Mouse (Mus musculus) heart, embryonic 14.5 days (tissue): ENCODE data around the gene Fam243. TPM values are rescaled to one million over a fixed set of nuclear protein-coding genes. Genes with fewer than 3 reads are reported as not detected.

Experiments
- ATAC-seq: fragments of 200-750 bp; cut with Nextera tagmentation; 2 replicates; pipeline ENCODE4 v1.8.0; 2017; ENCODE audit warnings: low read depth, moderate TSS enrichment; ENCODE audit not compliant: insufficient number of reproducible peaks, insufficient read depth, low FRiP score
- H3K27ac ChIP-seq, 2 experiments: fragments of 200-500 bp in 1 of 2; fragments of 300-500 bp in 1 of 2; sonication (generic) in 1 of 2; replicated peaks in 1 of 2; 2 replicates each; pipeline ENCODE4 v1.5.1; 2012 to 2014; ENCODE audit warnings: low read depth in 2 of 2, low read length in 2 of 2, control low read depth in 1 of 2, mild to moderate bottlenecking in 1 of 2, mixed read lengths in 1 of 2; ENCODE audit not compliant: control insufficient read depth in 1 of 2, insufficient read depth in 1 of 2
- H3K27me3 ChIP-seq: fragments of 300-500 bp; sonication (generic); 2 replicates; pipeline ENCODE4 v1.6.1; 2014; ENCODE audit warnings: mild to moderate bottlenecking, low read length, control low read depth; ENCODE audit not compliant: control insufficient read depth, insufficient read depth
- H3K36me3 ChIP-seq: fragments of 300-500 bp; sonication (generic); 2 replicates; pipeline ENCODE4 v1.6.1; 2014; ENCODE audit warnings: mild to moderate bottlenecking, control low read depth, low read length, mixed read lengths; ENCODE audit not compliant: control insufficient read depth, insufficient read depth
- H3K4me1 ChIP-seq, 2 experiments: fragments of 200-500 bp in 1 of 2; fragments of 300-500 bp in 1 of 2; sonication (generic) in 1 of 2; 2 replicates each; pipeline ENCODE4 v1.6.1; 2012 to 2014; ENCODE audit warnings: low read length in 2 of 2, control low read depth in 1 of 2, mixed read lengths in 1 of 2; ENCODE audit not compliant: control insufficient read depth in 2 of 2, insufficient read depth in 2 of 2
- H3K4me2 ChIP-seq: fragments of 300-500 bp; sonication (generic); 2 replicates; pipeline ENCODE4 v1.6.1; 2014; ENCODE audit warnings: mild to moderate bottlenecking, low read length
- H3K4me3 ChIP-seq, 2 experiments: fragments of 200-500 bp in 1 of 2; fragments of 300-500 bp in 1 of 2; sonication (generic) in 1 of 2; 2 replicates each; pipeline ENCODE4 v1.5.1; 2012 to 2014; ENCODE audit warnings: low read length in 2 of 2, mild to moderate bottlenecking in 2 of 2, control low read depth in 1 of 2, low read depth in 1 of 2, moderate library complexity in 1 of 2; ENCODE audit not compliant: control insufficient read depth in 1 of 2, insufficient read depth in 1 of 2
- H3K9ac ChIP-seq: fragments of 300-500 bp; sonication (generic); 2 replicates; pipeline ENCODE4 v1.6.1; 2014; ENCODE audit warnings: mild to moderate bottlenecking, low read length
- H3K9me3 ChIP-seq: fragments of 300-500 bp; sonication (generic); 2 replicates; pipeline ENCODE4 v1.6.1; 2016; ENCODE audit warnings: low read length, control low read depth; ENCODE audit not compliant: control insufficient read depth
- WGBS: fragments of 180-500 bp; shearing (Covaris S2); extraction: QIAGEN DNeasy Blood & Tissue Kit; methylation state at CpG from one replicate; pipeline ENCODE4 v1.1.7; 2014; 5-methylcytosine and 5-hydroxymethylcytosine counted together
- polyA plus RNA-seq: library from polyadenylated mRNA; unstranded; fragments of >200 nt; fragmentation: Nextera tagmentation; extraction: Ambion mirVana; gene quantifications from 2 replicates; pipeline ENCODE4 v1.2.1, GENCODE M21; 2014

The Fam243 gene
- polyA plus RNA-seq, 1 experiment from 2014 or later, result not detected

DNA sequence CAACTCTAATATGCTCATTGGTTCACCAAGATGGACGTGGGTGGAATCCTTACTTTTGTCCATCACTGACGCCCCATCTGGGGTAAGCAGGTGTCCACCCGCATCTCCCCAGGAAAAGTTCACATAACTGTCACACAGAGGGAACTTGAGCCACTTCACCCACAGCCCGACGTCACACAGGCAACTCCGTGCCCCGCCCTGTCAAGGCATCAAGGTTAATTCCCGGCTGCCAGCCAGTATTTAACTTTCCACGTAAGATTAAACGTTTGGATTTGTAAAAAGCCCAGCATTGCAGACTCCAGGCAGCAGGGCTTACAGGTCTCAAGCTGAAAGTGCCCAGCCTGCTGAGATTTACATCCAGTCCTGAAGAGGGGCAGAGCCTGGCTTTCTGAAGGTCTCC, 29.1 kb downstream of the Fam243 start, which contains the start of gene Kcne2:
Kcne2 (plus strand) TSS at position 289 of the 400 bp plus-strand sequence.
- WGBS, result 65% methylated on average over 10 of the region's 10 CpGs
- Histone ChIP-seq H3K9ac (no peak within 1 kb of the TSS), H3K4me3 (no peak within 1 kb of the TSS), H3K9me3 (no peaks in the 10 kb centered on the region), H3K36me3 (no peaks in the 10 kb centered on the region), H3K27ac (no peak within 1 kb of the TSS), H3K27me3 (no peaks in the 10 kb centered on the region), H3K4me2 (no peak within 1 kb of the TSS), H3K4me1 (peaks cover 5 to 11% of the 10 kb centered on the region in 2 experiments; a peak in 2 of 4 replicates)
- ATAC-seq, result no peak

DNA sequence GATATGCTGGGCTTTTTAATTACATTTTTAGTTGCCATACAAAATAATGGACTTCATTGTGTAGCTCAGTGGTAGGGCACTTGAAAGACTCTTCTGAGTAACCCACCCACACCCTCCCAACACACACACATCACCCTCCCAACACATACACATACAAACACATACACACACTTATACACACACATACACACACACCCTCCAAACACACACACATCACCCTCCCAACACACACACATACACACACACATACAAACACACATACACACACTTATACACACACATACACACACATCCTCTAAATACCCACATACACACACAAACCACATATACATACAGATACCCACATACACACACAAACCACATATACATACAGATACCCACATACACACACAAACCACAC, 31.2 kb downstream of the Fam243 start:
- Histone ChIP-seq H3K4me2 (no peak overlapping the region), H3K4me1 (peaks cover 2 to 4% of the 10 kb centered on the region in 2 experiments; a peak in 1 of 4 replicates), H3K36me3 (no peaks in the 10 kb centered on the region), H3K4me3 (no peak overlapping the region), H3K9me3 (no peaks in the 10 kb centered on the region), H3K27ac (no peak overlapping the region), H3K27me3 (no peaks in the 10 kb centered on the region), H3K9ac (no peak overlapping the region)
- no peak for ATAC-seq

DNA sequence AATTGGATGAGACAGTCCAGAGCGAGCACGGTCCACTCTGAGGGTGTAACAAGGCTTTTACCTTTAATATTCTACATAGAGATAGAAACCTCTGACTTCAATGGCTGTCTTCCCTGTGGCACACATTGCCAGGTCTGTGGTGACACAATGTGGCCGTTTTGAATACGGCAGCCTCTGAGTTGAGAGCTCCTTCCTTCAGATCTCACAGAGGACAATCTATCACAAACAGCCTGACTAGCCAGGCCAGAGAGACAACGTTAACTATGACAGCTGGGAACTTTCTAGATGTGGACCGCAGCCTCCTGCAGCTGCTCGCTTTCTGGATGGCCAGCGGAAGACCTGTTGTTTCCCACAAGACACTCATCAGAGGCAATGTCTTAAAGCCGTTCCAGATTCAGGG, 32.5 kb downstream of the Fam243 start:
- no peak overlapping the region for H3K4me3 ChIP-seq
- 76% methylated on average over 9 of the region's 9 CpGs for WGBS

DNA sequence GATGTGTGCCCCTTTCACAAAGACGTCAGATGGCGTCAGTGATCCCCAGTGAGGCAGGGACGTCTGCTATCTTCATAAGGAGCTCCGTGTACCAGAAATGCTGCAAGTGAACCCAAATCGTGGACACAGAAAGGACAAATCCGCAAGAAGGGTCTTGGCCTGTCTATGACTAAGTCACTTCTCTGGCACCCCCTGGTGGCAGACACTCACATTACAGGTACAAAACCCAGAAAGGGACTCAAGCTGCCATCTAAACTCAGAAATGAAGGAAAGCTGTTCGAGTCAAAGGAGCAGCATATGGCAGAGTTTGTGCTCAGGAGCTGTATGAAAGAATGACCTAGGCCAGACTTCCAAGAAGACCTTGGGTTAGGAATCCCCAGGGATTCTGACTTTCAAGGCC, 34.6 kb downstream of the Fam243 start:
- H3K4me1 ChIP-seq, result peaks cover 0 to 3% of the 10 kb centered on the region in 2 experiments; a peak in 1 of 4 replicates
- H3K4me2 ChIP-seq, result no peak overlapping the region
- 9% methylated on average over 7 of the region's 7 CpGs for WGBS

More for the DNA sequence above, 32.5 kb downstream of the Fam243 start:
- no peaks in the 10 kb centered on the region for H3K9me3 ChIP-seq
- no peaks in the 10 kb centered on the region for H3K27me3 ChIP-seq
- no peak overlapping the region for H3K27ac ChIP-seq
- H3K36me3 ChIP-seq, result no peaks in the 10 kb centered on the region
- H3K4me2 ChIP-seq, result no peak overlapping the region
- H3K9ac ChIP-seq, result no peak overlapping the region
- no peak for ATAC-seq
- H3K4me1 ChIP-seq, result peaks cover 0 to 3% of the 10 kb centered on the region in 2 experiments; a peak in 1 of 4 replicates

DNA sequence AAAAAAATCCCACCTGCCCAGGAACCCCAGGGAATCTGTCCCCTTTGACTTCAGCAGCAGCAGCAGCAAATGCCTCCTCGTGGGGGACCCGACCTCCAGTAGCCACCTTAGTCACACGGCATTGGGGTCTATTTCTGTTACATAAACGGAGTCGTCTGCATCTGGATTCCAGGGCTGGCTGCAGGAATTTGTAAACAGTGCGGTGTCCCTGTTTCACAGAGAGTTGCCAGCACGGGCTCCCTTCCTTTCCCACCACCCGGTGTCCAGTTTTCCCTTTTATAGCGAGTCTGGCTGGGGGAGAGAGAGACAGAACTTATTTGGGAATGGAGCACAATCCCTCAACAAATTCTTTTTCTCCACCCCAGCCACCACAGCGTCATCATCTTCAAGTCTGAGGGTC, 36.2 kb downstream of the Fam243 start:
- Histone ChIP-seq H3K9ac (no peak overlapping the region), H3K4me1 (peaks cover 0 to 3% of the 10 kb centered on the region in 2 experiments; a peak in 1 of 4 replicates), H3K27me3 (no peaks in the 10 kb centered on the region), H3K4me3 (no peak overlapping the region), H3K4me2 (no peak overlapping the region), H3K9me3 (no peaks in the 10 kb centered on the region), H3K27ac (no peak overlapping the region), H3K36me3 (no peaks in the 10 kb centered on the region)
- WGBS, result 21% methylated on average over 10 of the region's 10 CpGs
- ATAC-seq, result no peak

More for the DNA sequence above, 34.6 kb downstream of the Fam243 start:
- Histone ChIP-seq H3K9me3 (no peaks in the 10 kb centered on the region), H3K9ac (no peak overlapping the region), H3K4me3 (no peak overlapping the region), H3K27me3 (no peaks in the 10 kb centered on the region), H3K27ac (no peak overlapping the region), H3K36me3 (no peaks in the 10 kb centered on the region)
- ATAC-seq, result no peak

DNA sequence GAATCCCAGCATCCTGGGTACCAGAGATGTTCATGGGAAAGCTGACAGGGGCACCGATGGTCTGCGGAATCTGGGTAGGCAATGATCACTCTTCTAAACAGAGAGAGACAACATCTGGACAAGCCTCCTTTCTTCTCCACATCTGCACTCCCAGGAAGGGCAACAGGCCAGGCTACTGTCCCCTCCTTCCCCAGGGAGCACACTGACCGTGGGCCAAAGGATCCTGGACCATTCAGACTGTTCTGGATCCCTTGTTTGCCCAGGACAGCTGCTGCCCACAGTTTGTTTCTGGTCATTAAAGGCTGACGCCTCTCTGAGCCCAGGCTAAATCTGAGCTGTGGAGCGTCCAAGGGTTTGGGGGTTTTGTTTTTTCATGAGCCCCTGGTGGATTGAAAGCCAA, 38.6 kb downstream of the Fam243 start:
- no peak overlapping the region for H3K9ac ChIP-seq
- no peak for ATAC-seq
- 89% methylated on average over 5 of the region's 5 CpGs for WGBS
- peaks cover 0 to 3% of the 10 kb centered on the region in 2 experiments; a peak in 1 of 4 replicates for H3K4me1 ChIP-seq
- H3K4me2 ChIP-seq, result no peak overlapping the region
- no peak overlapping the region for H3K4me3 ChIP-seq
- no peak overlapping the region for H3K27ac ChIP-seq
- no peaks in the 10 kb centered on the region for H3K9me3 ChIP-seq
- no peaks in the 10 kb centered on the region for H3K27me3 ChIP-seq
- H3K36me3 ChIP-seq, result no peaks in the 10 kb centered on the region

DNA sequence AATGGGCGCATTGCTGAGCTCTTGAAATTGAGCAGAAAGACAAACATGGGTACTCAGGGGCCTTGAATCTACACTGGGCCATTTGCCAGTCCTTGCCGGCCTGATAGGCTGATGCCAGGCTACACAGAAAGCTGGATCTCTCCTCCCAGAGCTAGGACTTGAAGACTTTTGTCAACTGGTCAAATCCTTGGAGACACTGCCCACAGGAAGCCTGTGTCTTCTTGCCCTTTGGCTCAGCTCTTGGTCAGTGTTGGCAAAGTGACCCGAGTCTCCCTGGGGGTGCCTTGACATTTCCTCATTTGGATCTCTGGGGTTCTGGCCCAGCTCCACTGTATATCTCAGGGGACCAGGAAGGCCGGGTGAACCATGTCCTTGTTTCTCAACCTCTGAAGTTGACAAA, 45.7 kb downstream of the Fam243 start:
- Histone ChIP-seq H3K4me2 (no peak overlapping the region), H3K9me3 (no peaks in the 10 kb centered on the region), H3K27ac (no peak overlapping the region), H3K4me1 (no peaks in the 10 kb centered on the region), H3K27me3 (no peaks in the 10 kb centered on the region), H3K36me3 (no peaks in the 10 kb centered on the region), H3K4me3 (no peak overlapping the region), H3K9ac (no peak overlapping the region)
- WGBS, result 67% methylated on average over 4 of the region's 4 CpGs
- ATAC-seq, result no peak

DNA sequence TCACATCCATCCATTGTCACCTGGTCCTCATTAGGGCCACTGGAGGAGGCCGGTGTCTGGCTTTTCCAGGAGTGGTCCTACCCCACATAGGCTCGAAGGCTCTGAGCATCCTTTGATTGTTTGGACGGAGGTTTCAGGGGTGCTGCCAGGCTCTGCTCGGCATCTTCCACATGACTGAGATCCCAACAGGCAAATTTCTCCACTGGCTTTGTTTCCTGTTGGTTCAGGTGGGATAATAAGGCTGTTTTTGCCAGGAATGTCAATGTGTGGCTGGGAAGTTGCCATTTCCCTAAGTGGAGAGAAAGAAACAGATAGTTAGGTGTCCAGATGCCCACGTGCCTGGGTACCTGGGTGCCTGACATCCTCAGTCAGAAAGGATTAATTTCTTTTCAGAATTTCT, 46.7 kb downstream of the Fam243 start:
- H3K27ac ChIP-seq, result no peak overlapping the region
- no peaks in the 10 kb centered on the region for H3K9me3 ChIP-seq
- H3K36me3 ChIP-seq, result no peaks in the 10 kb centered on the region
- H3K9ac ChIP-seq, result no peak overlapping the region
- ATAC-seq, result no peak
- H3K4me2 ChIP-seq, result no peak overlapping the region
- 79% methylated on average over 5 of the region's 5 CpGs for WGBS
- no peaks in the 10 kb centered on the region for H3K27me3 ChIP-seq
- H3K4me1 ChIP-seq, result no peaks in the 10 kb centered on the region
- H3K4me3 ChIP-seq, result no peak overlapping the region
